Mouse (Mus musculus): ENCODE results near the gene Klf2. TPM values are rescaled to one million over a fixed set of nuclear protein-coding genes. Genes with fewer than 3 reads are reported as not detected.

The Klf2 gene
- polyA plus RNA-seq, 1 experiment from 2014 or later, result 5.6 TPM

DNA sequence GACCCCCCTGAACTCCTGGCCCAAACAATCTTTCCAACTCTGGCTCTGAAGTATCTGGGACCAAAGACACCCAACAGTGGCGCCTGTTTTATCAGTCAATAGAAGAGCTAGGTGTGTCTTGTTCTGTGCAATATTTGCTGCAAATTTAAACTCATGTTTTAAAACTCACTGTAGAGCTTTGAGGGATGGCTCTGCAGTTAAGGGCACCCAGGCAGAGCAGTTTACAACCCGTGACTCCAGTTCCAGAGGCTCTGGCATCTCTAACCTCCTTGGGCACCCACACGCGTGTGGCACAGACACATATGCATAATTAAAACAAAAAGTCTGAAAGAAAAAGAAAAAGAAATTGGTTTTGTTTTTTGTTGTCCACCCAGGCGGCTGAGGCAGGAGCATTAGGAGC lies 17.3 kb upstream of the Klf2 start:
- H3K4me2 ChIP-seq (ENCODE audit: low read depth, low read length), result no peak overlapping the region
- H3K9me3 ChIP-seq (ENCODE audit: low read length), result no peaks in the 10 kb centered on the region
- H3K27me3 ChIP-seq (ENCODE audit: insufficient read depth, low read length), result no peaks in the 10 kb centered on the region
- WGBS (ENCODE audit: insufficient replicate concordance), result 68% methylated on average over 5 of the region's 5 CpGs
- no peaks in the 10 kb centered on the region for H3K36me3 ChIP-seq (replicated peaks; ENCODE audit: insufficient read depth, low read length)
- TF ChIP-seq EP300 (IDR thresholded peaks at IDR 0.05; ENCODE audit: low read depth), result no peak
- no peak for TF ChIP-seq CTCF (IDR thresholded peaks at IDR 0.05; ENCODE audit: low read depth)
- H3K4me1 ChIP-seq (ENCODE audit: insufficient read depth), result peaks cover 5% of the 10 kb centered on the region
- no peak for DNase-seq
- ATAC-seq, result no peak
- no peak overlapping the region for H3K4me3 ChIP-seq (ENCODE audit: low read depth, low read length)
- H3K27ac ChIP-seq (ENCODE audit: low read depth), result no peak overlapping the region
- H3K9ac ChIP-seq (replicated peaks), result no peak overlapping the region

DNA sequence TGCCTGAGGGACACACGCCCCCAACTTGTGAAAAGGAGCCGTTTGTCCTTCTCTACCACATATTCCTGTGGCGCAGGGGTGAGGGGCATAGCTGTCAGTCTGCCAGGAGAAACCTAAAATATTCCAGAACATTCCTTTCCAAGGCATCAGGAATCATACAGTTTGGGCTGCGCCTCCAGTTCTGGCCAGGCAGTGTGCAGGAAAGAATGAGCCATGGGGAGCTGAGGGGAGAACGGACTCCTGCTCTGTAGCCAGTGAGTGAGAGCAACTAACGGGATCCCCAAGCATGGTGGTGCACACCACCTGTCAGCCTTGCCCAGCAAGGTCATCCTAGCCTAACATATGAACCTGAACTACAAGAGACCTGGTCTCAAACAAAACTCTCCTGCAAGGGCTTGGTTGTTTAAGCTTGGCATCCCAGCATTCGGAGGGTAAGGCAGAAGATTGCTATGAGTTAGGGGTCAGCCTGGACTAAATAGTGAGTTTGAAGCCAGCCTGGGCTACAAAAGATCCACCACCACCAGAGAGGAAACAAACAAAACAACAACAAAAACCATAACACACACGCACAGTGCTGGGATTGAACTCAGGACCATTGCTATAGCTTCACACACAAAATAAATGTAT lies 15.7 kb upstream of the Klf2 start:
- TF ChIP-seq EP300 (IDR thresholded peaks at IDR 0.05; ENCODE audit: low read depth), result no peak
- TF ChIP-seq CTCF (IDR thresholded peaks at IDR 0.05; ENCODE audit: low read depth), result no peak
- Histone ChIP-seq H3K4me1 (ENCODE audit: insufficient read depth) (peaks cover 10% of the 10 kb centered on the region), H3K27me3 (ENCODE audit: insufficient read depth, low read length) (no peaks in the 10 kb centered on the region), H3K4me3 (ENCODE audit: low read depth, low read length) (peak overlapping the region; percentile 14; the same call in 1 of the 2 replicates), H3K4me2 (ENCODE audit: low read depth, low read length) (peak overlapping the region; percentile 35), H3K27ac (ENCODE audit: low read depth) (peak overlapping the region; percentile 74), H3K9ac (replicated peaks) (0 out of 2 replicates have a peak overlapping the region, but pooled peaks have one; percentile 0), H3K9me3 (ENCODE audit: low read length) (no peaks in the 10 kb centered on the region), H3K36me3 (replicated peaks; ENCODE audit: insufficient read depth, low read length) (no peaks in the 10 kb centered on the region)
- no peak for DNase-seq
- whole genome bisulfite sequencing (ENCODE audit: insufficient replicate concordance), result 58% methylated on average over 8 of the region's 8 CpGs
- peak; percentile 47 for ATAC-seq

DNA sequence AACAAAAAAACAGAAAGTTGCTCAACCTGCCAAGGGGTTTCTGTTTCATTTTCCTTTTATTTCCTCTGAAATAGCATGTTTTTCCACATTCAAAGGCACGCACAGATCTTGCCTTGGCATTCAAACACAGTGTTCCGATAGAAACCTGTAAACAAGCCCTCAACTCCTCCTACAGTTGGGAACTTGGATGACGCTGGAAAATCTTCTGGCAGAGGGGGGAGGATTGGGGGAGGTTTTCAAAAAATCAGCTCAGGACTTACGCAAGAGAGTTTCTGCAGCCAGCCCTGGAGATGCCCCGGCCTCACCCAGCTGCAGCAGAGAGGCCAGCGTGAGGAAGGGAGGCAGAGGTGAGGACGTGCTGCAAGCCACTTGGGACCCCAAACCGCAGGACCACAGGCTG lies 15.2 kb upstream of the Klf2 start:
- peaks cover 12% of the 10 kb centered on the region for H3K4me1 ChIP-seq (ENCODE audit: insufficient read depth)
- DNase-seq (peak; percentile 68), ATAC-seq (peak; percentile 87)

DNA sequence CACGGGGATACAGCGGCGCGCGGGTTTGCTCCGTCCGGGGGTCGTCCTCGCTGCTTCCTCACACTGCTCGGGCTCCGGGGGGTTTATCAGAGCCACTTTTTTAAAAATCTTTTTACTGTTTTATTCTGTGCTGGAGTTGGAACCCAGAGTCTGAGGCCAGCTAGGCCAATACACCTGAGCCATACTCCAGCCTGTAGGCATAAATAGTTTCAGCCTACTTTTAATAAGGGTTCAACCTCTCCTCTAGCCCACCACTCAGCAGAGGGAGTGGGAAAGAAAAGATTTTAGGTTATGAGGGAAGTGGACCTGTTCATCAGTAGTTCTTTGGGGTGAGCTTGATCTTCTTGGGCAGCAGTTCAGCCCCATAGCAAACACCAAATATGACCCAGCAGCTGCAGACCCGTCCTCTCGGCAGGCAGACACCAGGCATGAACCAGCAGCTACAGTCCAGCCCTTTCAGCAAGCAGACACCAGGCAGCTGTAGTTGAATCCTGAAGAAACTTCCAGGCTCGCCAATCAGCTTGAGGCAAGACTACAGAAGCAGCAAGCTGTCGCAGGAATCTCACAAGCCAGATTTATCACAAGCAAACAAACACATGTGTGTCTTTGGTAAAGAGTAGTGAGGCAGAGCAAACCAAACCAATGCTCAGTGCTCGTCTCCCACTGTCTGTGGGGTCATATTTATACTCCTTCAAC lies 13.5 kb upstream of the Klf2 start, which contains the start of gene Gm10282:
Gene Gm10282, minus strand, starts transcription at position 51 of the 696 bp plus-strand sequence.
- DNase-seq (no peak), ATAC-seq (no peak)
- Histone ChIP-seq H3K36me3 (replicated peaks; ENCODE audit: insufficient read depth, low read length) (no peaks in the 10 kb centered on the region), H3K9ac (replicated peaks) (no peak within 1 kb of the TSS), H3K4me2 (ENCODE audit: low read depth, low read length) (no peak within 1 kb of the TSS), H3K27me3 (ENCODE audit: insufficient read depth, low read length) (no peaks in the 10 kb centered on the region), H3K27ac (ENCODE audit: low read depth) (no peak within 1 kb of the TSS), H3K4me3 (ENCODE audit: low read depth, low read length) (no peak within 1 kb of the TSS), H3K9me3 (ENCODE audit: low read length) (no peaks in the 10 kb centered on the region), H3K4me1 (ENCODE audit: insufficient read depth) (peaks cover 12% of the 10 kb centered on the region)
- 81% methylated on average over 14 of the region's 16 CpGs for WGBS (ENCODE audit: insufficient replicate concordance)
- TF ChIP-seq EP300 (IDR thresholded peaks at IDR 0.05; ENCODE audit: low read depth) (no peak), CTCF (IDR thresholded peaks at IDR 0.05; ENCODE audit: low read depth) (no peak)

More for the DNA sequence above, 15.2 kb upstream of the Klf2 start:
- 14% methylated on average over 8 of the region's 8 CpGs for whole genome bisulfite sequencing (ENCODE audit: insufficient replicate concordance)
- no peaks in the 10 kb centered on the region for H3K9me3 ChIP-seq (ENCODE audit: low read length)
- TF ChIP-seq CTCF (IDR thresholded peaks at IDR 0.05; ENCODE audit: low read depth), result no peak
- TF ChIP-seq EP300 (IDR thresholded peaks at IDR 0.05; ENCODE audit: low read depth), result peak; percentile 92
- no peaks in the 10 kb centered on the region for H3K36me3 ChIP-seq (replicated peaks; ENCODE audit: insufficient read depth, low read length)
- H3K4me2 ChIP-seq (ENCODE audit: low read depth, low read length), result peak overlapping the region; percentile 35
- H3K27me3 ChIP-seq (ENCODE audit: insufficient read depth, low read length), result no peaks in the 10 kb centered on the region
- peak overlapping the region; percentile 74 for H3K27ac ChIP-seq (ENCODE audit: low read depth)
- H3K9ac ChIP-seq (replicated peaks), result 0 out of 2 replicates have a peak overlapping the region, but pooled peaks have one; percentile 0
- peak overlapping the region; percentile 14; the same call in 1 of the 2 replicates for H3K4me3 ChIP-seq (ENCODE audit: low read depth, low read length)

DNA sequence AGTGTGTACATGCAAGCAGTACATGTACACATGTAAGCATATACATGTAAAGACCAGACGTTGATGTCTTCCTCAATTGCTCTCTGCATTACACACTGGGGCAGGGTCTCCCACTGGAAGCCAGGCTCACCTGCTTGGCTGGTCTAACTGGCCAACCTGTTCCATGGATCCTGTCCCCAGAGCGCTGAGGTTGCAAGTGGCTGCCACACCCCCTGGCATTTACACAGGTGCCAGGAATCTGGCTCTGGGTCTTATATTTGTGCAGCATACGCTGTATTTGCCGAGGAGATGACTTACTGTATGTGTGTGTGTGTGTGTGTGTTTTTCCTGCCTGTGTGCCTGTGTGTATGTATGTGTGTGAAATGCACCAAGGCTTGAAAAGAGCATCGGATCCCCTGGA lies 11.9 kb upstream of the Klf2 start:
- H3K4me1 ChIP-seq (ENCODE audit: insufficient read depth), result peaks cover 14% of the 10 kb centered on the region
- TF ChIP-seq CTCF (IDR thresholded peaks at IDR 0.05; ENCODE audit: low read depth), result no peak
- TF ChIP-seq EP300 (IDR thresholded peaks at IDR 0.05; ENCODE audit: low read depth), result no peak
- H3K27me3 ChIP-seq (ENCODE audit: insufficient read depth, low read length), result no peaks in the 10 kb centered on the region
- H3K9ac ChIP-seq (replicated peaks), result no peak overlapping the region
- no peaks in the 10 kb centered on the region for H3K36me3 ChIP-seq (replicated peaks; ENCODE audit: insufficient read depth, low read length)
- DNase-seq (no peak), ATAC-seq (no peak)
- H3K9me3 ChIP-seq (ENCODE audit: low read length), result no peaks in the 10 kb centered on the region
- H3K27ac ChIP-seq (ENCODE audit: low read depth), result no peak overlapping the region
- H3K4me3 ChIP-seq (ENCODE audit: low read depth, low read length), result no peak overlapping the region
- WGBS (ENCODE audit: insufficient replicate concordance), result 81% methylated on average over 5 of the region's 5 CpGs
- no peak overlapping the region for H3K4me2 ChIP-seq (ENCODE audit: low read depth, low read length)

DNA sequence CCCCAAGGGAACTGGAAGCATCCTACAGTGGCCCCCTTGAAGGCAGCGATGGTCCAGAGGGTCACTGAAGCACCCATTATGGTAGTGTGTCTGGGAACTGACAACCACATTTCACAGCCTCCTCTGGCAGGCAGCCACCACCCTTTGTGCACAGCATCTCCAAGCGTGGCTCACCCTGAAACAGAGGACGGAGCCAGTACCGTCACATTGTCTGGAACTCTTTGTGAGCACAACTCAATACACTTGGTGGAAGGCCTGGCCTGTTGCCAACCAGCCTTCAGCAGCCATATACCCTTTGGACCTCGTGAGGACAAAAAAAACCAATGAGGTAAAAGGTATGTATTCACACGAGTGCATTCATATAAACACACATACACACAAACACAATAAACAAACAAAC lies 10.6 kb upstream of the Klf2 start:
- peak; percentile 62 for ATAC-seq
- H3K4me1 ChIP-seq (ENCODE audit: insufficient read depth), result peaks cover 15% of the 10 kb centered on the region
- H3K4me2 ChIP-seq (ENCODE audit: low read depth, low read length), result no peak overlapping the region
- no peaks in the 10 kb centered on the region for H3K36me3 ChIP-seq (replicated peaks; ENCODE audit: insufficient read depth, low read length)
- TF ChIP-seq CTCF (IDR thresholded peaks at IDR 0.05; ENCODE audit: low read depth) (no peak), EP300 (IDR thresholded peaks at IDR 0.05; ENCODE audit: low read depth) (no peak)
- no peaks in the 10 kb centered on the region for H3K27me3 ChIP-seq (ENCODE audit: insufficient read depth, low read length)
- H3K9ac ChIP-seq (replicated peaks), result no peak overlapping the region
- no peak overlapping the region for H3K4me3 ChIP-seq (ENCODE audit: low read depth, low read length)
- 56% methylated on average over 6 of the region's 6 CpGs for WGBS (ENCODE audit: insufficient replicate concordance)
- DNase-seq, result peak; percentile 70
- no peak overlapping the region for H3K27ac ChIP-seq (ENCODE audit: low read depth)
- no peaks in the 10 kb centered on the region for H3K9me3 ChIP-seq (ENCODE audit: low read length)

All from liver, postnatal 0 days (tissue).